Mouse (Mus musculus) lung, adult 2 months (tissue): ENCODE measurements at regions not wholly inside any gene's neighbourhood (a gene's known extent, or its start where the extent isn't known, plus 50 kb on each side); places are given as distances from the start of the nearest gene placed in this dataset.

Experiments used
- CTCF ChIP-seq: fragments of 200-500 bp; IDR thresholded peaks from 2 replicates; pipeline ENCODE4 v1.5.1; 2011; ENCODE audit warnings: mild to moderate bottlenecking, low read length, control low read depth; ENCODE audit not compliant: insufficient read depth
- POLR2A ChIP-seq: fragments of 200-500 bp; IDR thresholded peaks from 2 replicates; pipeline ENCODE4 v1.6.1; 2011; ENCODE audit warnings: low read depth, mild to moderate bottlenecking, control low read depth, low read length, borderline replicate concordance; ENCODE audit errors: extremely low read depth

DNA sequence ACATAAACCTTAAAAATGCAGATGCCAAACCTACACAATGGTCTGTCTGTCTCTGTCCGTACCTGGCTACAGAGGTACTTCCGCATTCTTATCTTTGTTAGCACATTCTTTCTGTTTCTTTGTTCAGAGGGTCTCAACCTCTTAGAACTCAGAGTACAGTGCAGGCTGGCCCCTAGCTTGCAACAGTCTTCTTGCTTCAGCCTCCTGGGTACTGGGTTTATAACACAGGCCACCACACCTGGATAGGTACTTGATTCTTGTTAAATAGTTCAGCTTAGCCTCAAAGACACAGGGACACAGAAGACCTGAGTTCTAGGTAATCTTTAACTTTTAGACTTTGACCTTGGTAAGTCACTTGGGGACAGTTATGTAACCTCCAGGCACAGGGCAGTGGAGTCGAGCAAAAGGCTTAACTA lies 60.5 kb upstream of the Dlx2 start:
- TF ChIP-seq CTCF (no peak), POLR2A (no peak)
